Mouse (Mus musculus) spleen, adult 2 months (tissue): ENCODE data around the gene Gm21637. TPM values are rescaled to one million over a fixed set of nuclear protein-coding genes. Genes with fewer than 3 reads are reported as not detected.
"Not testable (repeated sequence)": the region's sequence is repeated elsewhere in the genome, so short reads cannot be mapped to it uniquely, and the experiment has no call there.

Experiments
- DNase-seq, 2 experiments: peaks; one replicate each; pipeline versions ENCODE4 v3.0.0 to v3.0.0-alpha.2; 2012 to 2021; ENCODE audit warnings: low spot score in 2 of 2, low read depth in 1 of 2
- H3K27ac ChIP-seq: fragments of 200-500 bp; 2 replicates; pipeline ENCODE4 v1.5.1; 2012; ENCODE audit warnings: low read length, inconsistent platforms; ENCODE audit not compliant: insufficient read depth
- H3K27me3 ChIP-seq: fragments of 200-500 bp; 2 replicates; pipeline ENCODE4 v1.6.1; 2012; ENCODE audit warnings: mild to moderate bottlenecking, moderate library complexity, low read length, inconsistent platforms; ENCODE audit not compliant: control insufficient read depth, insufficient read depth
- H3K36me3 ChIP-seq: fragments of 200-500 bp; 2 replicates; pipeline ENCODE4 v1.6.1; 2012; ENCODE audit warnings: mild to moderate bottlenecking, low read length, inconsistent platforms; ENCODE audit not compliant: control insufficient read depth, insufficient read depth
- H3K4me1 ChIP-seq: fragments of 200-500 bp; 2 replicates; pipeline ENCODE4 v1.6.1; 2011; ENCODE audit warnings: inconsistent platforms; ENCODE audit not compliant: control insufficient read depth, insufficient read depth, insufficient read length
- H3K4me3 ChIP-seq: fragments of 200-500 bp; 2 replicates; pipeline ENCODE4 v1.5.1; 2011; ENCODE audit warnings: mild to moderate bottlenecking, inconsistent platforms; ENCODE audit not compliant: insufficient read depth, insufficient read length; ENCODE audit errors: extremely low read depth
- WGBS: fragments of 180-500 bp; shearing (Covaris S2); methylation state at CpG from one replicate; pipeline ENCODE4 v1.1.7; 2018; 5-methylcytosine and 5-hydroxymethylcytosine counted together
- polyA plus RNA-seq: library from polyadenylated mRNA; depleted of rRNA; stranded (reverse); fragments of >200 nt; gene quantifications from 2 replicates; pipeline ENCODE4 v1.2.3, GENCODE M21; 2012; rRNA removed

The Gm21637 gene
- polyA plus RNA-seq = not detected in 2 replicates

DNA sequence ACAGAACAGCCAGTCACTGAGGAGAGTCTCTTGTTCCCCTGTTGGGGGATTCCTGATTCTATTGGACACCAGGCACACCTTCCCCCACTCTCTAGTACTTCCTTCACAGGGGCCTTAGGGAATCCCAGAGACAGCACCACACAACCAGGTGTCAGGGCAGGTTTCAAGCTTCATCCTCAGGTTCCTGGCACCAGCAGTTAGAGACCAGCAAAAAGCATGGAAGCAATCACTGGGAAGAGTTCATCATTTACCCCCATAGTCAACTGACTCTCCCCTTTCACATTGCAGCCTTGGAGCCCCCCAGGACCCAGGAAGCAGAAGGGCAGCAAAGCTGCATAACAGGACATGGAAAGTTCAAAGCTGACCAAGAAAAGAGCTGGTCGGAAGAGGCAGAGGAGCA is at the start of gene Gm21637:
Gene Gm21637 (plus strand): TSS at position 301 of the 400 bp plus-strand sequence.
- H3K4me3 ChIP-seq, H3K36me3 ChIP-seq, DNase-seq, H3K27me3 ChIP-seq, H3K4me1 ChIP-seq, H3K27ac ChIP-seq: not testable (repeated sequence)
- WGBS = no CpG with 5 or more reads among the region's 1 CpGs

Other genes starting within 250 kb of the Gm21637 start
- gene Btbd35f25, start 244.9 kb upstream of the Gm21637 start, polyA plus RNA-seq = not detected in 2 replicates
- gene Btbd35f22, start 85.8 kb downstream of the Gm21637 start, polyA plus RNA-seq = not detected in 2 replicates